Mouse (Mus musculus) spleen, postnatal 4 days (tissue): Measurements from ENCODE around the gene Wnk1.

Source experiments
- DNase-seq, 2 experiments: peaks; one replicate each; pipeline ENCODE4 v3.0.0; 2022; ENCODE audit warnings: low spot score in 2 of 2

Gene Wnk1

GRCm38 (mm10) chr6:120040557-120040857 is 2.0 kb upstream of the Wnk1 start:
- no peak for DNase-seq

DNA sequence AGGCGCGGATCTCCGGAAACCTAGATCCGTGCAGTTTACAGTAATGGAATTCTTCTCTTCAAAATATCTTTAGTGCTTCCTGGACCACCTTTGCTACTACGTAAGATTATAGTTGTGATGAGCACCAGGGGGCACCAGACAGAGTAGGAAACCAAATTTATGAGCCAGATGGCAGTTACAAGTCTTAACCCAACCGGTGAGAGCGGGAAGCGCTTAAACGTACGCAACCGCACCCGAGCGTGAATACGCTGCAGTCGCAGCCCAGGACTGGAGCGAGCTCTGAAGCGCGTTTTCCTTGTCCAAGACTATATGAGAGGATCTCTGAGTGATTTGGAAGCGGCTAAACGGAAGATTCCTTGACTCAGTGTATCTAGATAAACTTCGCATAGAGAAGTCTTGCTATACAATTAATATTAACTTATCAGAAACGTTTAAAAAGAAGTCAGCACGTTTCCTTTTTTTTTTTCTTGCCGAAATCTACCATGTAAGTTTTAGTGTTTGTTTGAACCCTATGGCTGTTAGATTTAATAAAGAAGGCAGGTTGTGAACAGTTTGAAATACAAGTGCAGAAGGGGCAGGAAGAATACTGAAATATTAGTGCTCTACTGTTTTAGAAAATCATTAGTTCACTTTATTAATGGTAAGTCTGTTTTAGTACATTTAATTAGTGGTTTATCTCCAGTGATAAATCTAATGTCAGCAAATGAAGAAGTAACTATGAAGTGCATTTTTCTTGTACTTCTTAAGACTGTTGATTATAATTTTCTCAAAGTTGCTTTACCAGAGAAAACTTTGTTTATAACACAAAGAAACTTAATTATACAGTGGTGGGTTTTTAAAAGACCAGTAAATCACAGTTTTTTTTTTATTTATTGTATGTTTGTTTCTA is 1.4 kb upstream of the Wnk1 start:
- DNase-seq = peak; percentile 86 to 92

GRCm38 (mm10) chr6:120039256-120039563 is 738 bp upstream of the Wnk1 start:
- peak; percentile 59 to 79 for DNase-seq

GRCm38 (mm10) chr6:120037636-120038365 is 671 bp downstream of the Wnk1 start:
- peak; percentile 84 to 91 for DNase-seq

DNA sequence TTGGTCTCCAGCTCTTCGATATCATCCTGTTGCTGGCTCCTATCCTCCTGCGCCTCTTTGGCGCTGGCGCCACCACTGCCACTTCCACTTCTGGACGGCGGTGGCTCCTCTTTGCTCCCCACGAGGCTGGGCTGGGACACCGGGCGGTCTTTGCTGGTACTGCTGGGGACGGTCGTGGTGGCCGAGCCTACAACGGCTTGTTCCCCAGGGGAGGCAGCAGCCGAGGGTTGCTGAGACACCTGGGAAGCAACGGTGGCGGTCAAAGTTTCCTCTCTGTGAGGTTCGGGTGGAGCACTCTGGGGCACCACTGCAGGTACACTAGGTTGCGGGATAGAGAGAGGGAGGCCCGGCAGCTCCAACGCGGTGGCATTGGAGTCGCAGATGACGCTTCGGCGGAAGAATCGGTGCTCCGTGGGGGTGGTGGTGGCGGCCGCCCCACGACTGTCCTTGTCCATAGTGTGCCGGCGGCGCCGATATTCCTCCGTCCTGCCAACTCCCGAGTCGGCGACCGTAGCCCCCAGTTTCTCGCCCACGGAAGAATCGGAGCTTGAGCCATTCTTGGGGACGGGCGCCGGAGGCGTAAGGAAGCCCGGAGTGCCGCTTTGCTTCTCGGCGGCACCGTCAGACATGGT is 1.4 kb downstream of the Wnk1 start:
- peak; percentile 84 to 92 for DNase-seq

- DNase-seq = no peak
These were observed 13.9 kb downstream of the Wnk1 start for GRCm38 (mm10) chr6:120024577-120024976.

DNA sequence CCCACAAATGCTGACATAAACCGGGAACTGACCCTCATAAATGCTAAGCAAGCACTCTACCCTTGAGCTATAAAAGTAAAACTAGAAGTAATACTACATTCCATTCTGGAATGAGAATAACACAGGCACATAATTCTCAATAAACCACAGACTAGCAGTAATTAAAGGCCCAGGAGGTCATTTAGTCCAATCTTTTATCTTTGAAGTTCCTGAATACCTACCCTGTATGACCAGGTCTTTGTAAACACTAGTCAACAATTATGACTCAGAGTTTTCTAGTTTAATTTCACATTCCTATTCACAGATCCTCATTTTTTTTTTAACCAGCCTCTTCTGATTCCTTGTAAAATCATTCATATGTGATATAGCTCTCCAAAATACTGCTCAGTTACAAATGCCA is 14.7 kb downstream of the Wnk1 start:
- no peak for DNase-seq

GRCm38 (mm10) chr6:120022042-120022441 is 16.4 kb downstream of the Wnk1 start:
- DNase-seq = peak in 1 of 2 experiments; percentile 28

GRCm38 (mm10) chr6:120019697-120020096 is 18.8 kb downstream of the Wnk1 start:
- DNase-seq = no peak

- DNase-seq = no peak
These were observed 25.3 kb downstream of the Wnk1 start for GRCm38 (mm10) chr6:120013125-120013524.

- no peak for DNase-seq
These were observed 27.0 kb downstream of the Wnk1 start for GRCm38 (mm10) chr6:120011440-120011839.

DNA sequence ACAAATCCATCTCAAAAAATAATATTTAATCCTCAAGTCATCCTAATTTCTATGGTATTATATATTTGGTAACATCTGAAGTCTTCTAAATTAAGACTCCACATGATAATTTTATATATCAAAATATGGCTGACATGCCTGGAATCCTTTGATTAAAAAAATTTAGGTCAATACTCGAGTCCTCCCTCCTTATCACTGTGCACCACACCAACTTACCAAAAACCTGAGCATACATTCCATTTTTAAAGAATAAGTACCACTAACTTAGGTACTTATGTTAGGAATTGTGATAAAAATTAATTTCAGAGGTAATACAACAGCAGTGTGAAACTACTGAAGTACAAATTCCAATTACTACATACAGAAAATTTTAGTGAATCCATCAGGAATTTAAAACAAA is 27.5 kb downstream of the Wnk1 start:
- DNase-seq = no peak

- DNase-seq = no peak
These were observed 27.9 kb downstream of the Wnk1 start for GRCm38 (mm10) chr6:120010535-120010934.

DNA sequence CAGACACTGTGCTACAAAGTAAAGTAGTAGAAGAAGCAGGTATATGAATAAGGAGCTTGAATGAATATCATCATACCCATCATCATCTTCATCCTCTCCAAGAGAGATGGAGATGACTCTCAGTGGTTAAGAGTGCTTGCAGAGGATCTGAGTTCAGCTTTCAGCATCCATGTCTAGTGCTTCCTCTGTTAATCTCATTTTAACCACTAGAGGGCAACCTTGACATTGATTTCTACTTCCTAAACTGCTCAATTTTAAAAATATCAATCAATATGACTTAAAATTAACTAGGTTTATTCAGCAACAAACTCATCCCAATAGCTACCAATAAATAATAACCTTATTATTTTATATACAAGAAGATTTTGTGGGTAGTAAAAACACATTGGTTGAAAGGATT is 36.8 kb downstream of the Wnk1 start:
- no peak for DNase-seq

DNA sequence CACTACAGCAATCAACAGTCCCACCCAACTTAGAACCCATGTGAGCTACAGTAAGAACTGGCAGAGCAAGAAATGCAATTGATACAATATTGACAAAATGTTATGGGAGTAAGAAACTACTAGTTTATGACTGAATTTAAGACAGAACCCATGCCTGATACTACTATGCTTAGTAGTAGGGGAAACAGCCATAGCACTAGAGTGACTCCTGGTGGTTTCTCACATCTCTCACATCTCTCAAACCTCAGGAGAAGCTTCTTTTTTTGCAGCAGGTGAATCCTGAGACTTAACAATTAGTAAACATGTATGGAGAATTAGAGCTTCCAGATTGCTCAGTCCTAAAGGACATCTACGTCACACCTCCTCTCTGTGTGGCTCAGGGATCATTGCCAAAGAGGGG is 42.0 kb downstream of the Wnk1 start:
- no peak for DNase-seq

DNA sequence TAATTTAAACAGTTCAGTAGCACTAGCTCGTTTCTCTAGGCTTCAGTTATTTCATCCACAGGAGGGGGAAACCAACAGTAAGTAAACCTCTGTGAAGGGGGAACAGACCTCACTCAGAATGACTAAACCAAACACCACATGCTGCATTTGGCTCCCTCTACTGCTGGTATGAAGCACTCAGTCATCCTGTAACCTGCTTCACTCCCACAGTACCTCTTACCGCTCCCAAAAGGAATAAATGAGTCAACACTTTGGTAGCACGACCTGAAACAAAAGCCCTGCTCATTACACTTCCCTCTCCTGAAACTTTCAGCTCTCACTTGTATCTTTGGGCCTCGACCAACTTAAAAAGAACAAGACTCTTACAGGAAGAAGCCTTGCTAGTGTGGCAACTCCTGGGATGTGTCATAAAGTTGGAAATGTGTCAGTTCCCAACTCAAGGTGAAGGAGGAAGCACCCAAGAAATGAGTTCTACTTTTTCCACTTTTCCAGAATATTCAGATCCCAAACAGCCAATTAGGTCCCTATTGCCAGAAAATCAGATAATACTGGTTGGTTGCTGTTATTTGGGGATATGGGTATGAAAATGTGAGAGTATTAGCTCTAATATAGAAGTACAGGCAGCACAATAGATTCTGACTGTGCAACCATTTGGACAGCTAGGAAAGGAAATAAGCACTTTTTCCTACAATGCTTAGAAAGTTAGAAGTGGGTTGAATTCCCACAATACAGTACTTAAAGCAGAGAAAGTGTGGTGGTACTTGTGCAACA is 114.1 kb downstream of the Wnk1 start:
- no peak for DNase-seq

- no peak for DNase-seq
These were observed 115.9 kb downstream of the Wnk1 start for GRCm38 (mm10) chr6:119922544-119922943.

DNA sequence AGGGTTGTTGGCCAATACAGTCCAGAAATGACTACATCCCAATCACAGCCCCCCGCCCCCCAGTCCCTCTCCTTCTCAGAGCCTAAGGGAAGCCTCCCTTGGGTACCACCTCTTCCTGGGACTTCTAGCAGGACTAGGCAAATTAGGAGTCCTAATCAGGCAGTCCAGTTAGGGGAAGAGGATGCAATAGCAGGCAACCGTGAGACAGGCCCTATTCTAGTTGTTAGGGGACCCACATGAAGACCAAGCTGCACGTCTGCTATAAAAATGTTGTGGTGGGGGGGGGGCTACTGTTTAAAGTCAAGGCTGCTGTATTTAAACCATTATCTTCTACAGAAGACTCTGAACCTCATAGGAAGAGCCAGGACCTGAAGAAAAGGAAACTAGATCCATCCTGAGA is 116.3 kb downstream of the Wnk1 start:
- no peak for DNase-seq

DNA sequence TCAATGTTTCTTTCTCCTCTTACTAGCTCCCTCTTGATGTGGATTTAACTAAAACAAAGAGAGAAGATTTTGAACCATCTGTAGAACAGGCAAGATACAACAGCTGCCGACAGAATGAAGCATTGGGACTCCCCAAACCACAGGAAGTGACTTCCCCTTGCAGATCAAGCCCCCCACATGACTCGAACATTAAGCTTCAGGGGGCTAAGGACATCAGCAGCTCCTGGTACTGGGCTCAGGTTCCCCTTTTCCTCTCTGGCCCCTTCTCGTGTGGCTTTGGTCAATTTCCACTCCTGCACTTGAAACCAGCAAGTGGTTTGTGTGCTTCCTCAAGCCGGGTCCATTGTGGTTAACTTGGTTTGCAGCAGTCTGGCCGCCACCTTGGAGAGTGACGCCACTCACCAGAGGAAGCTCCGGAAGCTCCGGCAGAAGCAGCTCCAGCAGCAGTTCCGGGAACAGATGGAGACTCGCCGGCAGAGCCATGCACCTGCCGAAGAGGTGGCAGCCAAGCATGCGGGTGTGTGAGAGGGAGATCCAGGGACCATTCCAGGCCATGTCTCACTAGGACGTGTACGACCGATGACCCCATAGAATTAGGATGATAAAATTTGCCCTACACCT is 119.8 kb downstream of the Wnk1 start:
- DNase-seq = peak; percentile 37 to 70

DNA sequence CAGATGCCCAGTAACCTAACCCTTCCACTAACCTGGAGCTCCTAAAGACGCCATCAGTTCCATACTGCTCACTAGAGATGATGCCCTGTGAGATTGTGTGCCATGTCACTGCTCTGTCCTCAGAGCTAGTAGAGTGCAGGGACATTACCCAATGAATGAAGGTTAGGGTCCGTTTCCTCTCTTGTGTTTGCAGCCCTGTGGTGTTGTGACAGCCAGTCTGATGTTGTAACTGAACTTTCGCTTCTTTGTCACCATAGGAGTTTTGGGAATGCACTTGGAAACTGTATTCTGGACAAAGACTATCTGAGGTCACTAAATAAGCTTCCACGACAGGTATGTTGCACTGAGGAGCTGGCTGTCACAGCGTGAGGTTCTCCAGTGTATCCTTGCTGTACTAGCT is 122.8 kb downstream of the Wnk1 start:
- DNase-seq = no peak

GRCm38 (mm10) chr6:119912046-119912445 is 126.4 kb downstream of the Wnk1 start:
- DNase-seq = no peak

DNA sequence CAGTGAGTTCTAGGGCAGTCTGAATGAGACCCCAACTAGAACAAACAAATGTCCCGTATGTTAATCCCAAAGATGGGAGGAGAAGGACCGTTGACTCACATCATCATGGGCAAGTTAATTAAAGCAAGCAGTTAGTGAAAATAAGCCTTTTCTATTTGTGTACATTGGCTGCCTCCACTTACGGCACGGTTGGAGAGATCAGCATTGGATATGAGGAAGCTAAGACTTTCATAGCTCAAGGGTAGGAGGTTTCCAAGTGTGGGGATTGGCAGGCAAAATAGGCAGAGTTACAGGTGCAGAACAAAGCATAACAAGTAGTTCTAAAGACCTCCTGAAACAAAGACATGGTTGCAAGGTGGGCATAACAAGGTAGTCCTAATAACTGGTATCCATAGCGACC is 133.0 kb downstream of the Wnk1 start:
- DNase-seq = no peak
